Mouse (Mus musculus): ENCODE results near the gene Rps12.

GRCm38 (mm10) chr10:23786040-23786439, 1.0 kb downstream of the Rps12 start:
- TF ChIP-seq CTCF (IDR thresholded peaks at IDR 0.05; ENCODE audit: extremely low read depth, insufficient read depth, insufficient read length, insufficient replicate concordance), result no peak
- TF ChIP-seq POLR2A (IDR thresholded peaks at IDR 0.05; ENCODE audit: low read depth, low read length), result no peak

Measured in spleen, adult 2 months (tissue).